Mouse (Mus musculus) thymus, adult 2 months (tissue): ENCODE measurements around the gene Celf2. TPM values are rescaled to one million over a fixed set of nuclear protein-coding genes. Genes with fewer than 3 reads are reported as not detected.
"Not testable (repeated sequence)": the region's sequence is repeated elsewhere in the genome, so short reads cannot be mapped to it uniquely, and the experiment has no call there.

ENCODE experiments used
- DNase-seq: peaks from one replicate; pipeline ENCODE4 v3.0.0; 2021
- H3K27ac ChIP-seq: fragments of 200-500 bp; 2 replicates; pipeline ENCODE4 v1.5.1; 2012; ENCODE audit warnings: low read length, control low read depth; ENCODE audit not compliant: control insufficient read depth, insufficient read depth
- H3K27me3 ChIP-seq: fragments of 200-500 bp; 2 replicates; pipeline ENCODE4 v1.6.1; 2012; ENCODE audit warnings: mild to moderate bottlenecking, low read length, moderate library complexity, mixed read lengths; ENCODE audit not compliant: control insufficient read depth, insufficient read depth
- H3K36me3 ChIP-seq: fragments of 200-500 bp; 2 replicates; pipeline ENCODE4 v1.6.1; 2012; ENCODE audit warnings: mild to moderate bottlenecking, low read length, moderate library complexity; ENCODE audit not compliant: control insufficient read depth, insufficient read depth
- H3K4me1 ChIP-seq: fragments of 200-500 bp; replicated peaks from 2 replicates; pipeline ENCODE4 v1.6.1; 2012; ENCODE audit warnings: low read length; ENCODE audit not compliant: control insufficient read depth, insufficient read depth
- H3K4me3 ChIP-seq: fragments of 200-500 bp; 2 replicates; pipeline ENCODE4 v1.5.1; 2012; ENCODE audit warnings: mild to moderate bottlenecking, low read length, control low read depth, moderate library complexity; ENCODE audit not compliant: control insufficient read depth, insufficient read depth
- CTCF ChIP-seq: fragments of 200-500 bp; IDR thresholded peaks from 2 replicates; pipeline ENCODE4 v1.5.1; 2012; ENCODE audit warnings: mild to moderate bottlenecking, control low read depth, low read length, moderate library complexity, borderline replicate concordance; ENCODE audit not compliant: control insufficient read depth, poor library complexity, insufficient read depth; ENCODE audit errors: extremely low read depth
- POLR2A ChIP-seq: fragments of 200-500 bp; IDR thresholded peaks from 2 replicates; pipeline ENCODE4 v1.6.1; 2012; ENCODE audit warnings: mild to moderate bottlenecking, low read length, control low read depth, moderate library complexity; ENCODE audit not compliant: control insufficient read depth, poor library complexity, insufficient read depth; ENCODE audit errors: extremely low read depth
- WGBS: fragments of 180-500 bp; shearing (Covaris S2); methylation state at CpG from one replicate; pipeline ENCODE4 v1.1.7; 2018; 5-methylcytosine and 5-hydroxymethylcytosine counted together
- polyA plus RNA-seq: library from polyadenylated mRNA; depleted of rRNA; stranded (reverse); fragments of >200 nt; gene quantifications from 2 replicates; pipeline ENCODE4 v1.2.3, GENCODE M21; 2012

Gene Celf2
- polyA plus RNA-seq, 1 experiment, result 214 TPM

GRCm38 (mm10) chr2:6593739-6594138 lies 915.6 kb downstream of the Celf2 start:
- H3K36me3 ChIP-seq, result peaks cover 73% of the 10 kb centered on the region
- DNase-seq, result no peak
- no peak overlapping the region for H3K27ac ChIP-seq
- H3K4me3 ChIP-seq, result no peak overlapping the region
- TF ChIP-seq CTCF (no peak), POLR2A (no peak)
- no peaks in the 10 kb centered on the region for H3K4me1 ChIP-seq
- 97% methylated on average over 14 of the region's 14 CpGs for WGBS
- no peaks in the 10 kb centered on the region for H3K27me3 ChIP-seq

DNA sequence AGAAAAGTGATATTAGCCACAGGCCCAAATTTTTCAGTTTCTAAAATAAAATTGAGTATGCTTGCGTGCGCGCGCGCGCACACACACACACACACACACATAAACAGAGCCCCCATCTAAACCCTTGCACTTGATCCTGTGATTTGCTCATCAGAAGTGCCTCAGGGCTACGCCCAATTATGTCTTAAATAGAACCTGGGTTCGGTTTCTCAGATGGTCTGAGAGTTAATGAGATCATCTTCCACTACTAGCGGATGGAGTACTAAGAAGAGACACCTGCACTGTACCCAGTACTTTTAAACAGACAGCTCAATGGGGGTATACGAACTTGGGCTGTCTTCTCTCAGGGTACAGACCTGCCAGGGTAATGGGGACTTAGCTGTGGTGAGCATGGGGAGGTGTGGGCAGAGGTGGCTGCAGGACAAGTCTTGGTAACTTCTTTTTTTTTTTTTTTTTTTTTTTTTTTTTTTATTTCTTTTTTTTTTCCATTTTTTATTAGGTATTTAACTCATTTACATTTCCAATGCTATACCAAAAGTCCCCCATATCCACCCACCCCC lies 923.2 kb downstream of the Celf2 start:
- DNase-seq, result no peak

DNA sequence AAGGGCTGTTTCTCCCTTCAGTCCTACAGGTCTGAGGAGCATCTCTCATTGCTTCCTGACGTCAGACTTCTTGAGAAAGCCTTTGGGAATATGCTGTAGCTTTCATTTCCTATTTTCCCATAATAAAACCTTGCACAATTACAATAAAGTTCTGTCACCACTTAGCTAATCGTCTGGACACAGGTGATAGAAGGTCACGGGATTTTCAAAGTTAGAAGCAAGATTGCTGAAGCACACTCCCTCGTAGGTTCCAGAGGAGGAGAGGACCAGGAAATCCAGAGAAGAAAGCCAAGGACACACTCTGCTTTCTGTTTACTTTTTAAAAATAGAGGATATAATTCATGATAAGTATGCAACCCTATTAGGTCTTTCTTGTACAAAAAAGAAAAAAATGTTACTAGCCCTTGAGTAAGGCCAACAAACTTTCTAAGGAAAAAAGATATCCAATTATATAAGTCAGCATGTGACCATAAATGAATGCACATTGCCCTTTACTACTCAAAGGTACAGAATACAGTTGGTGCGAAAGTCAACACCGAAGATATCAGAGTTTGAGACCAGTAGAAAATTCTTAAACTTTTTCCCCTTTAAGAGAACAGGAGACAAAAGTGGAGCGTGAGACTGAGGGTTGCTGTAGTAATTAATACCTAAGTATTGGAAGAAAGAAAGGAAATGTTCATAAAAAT lies 924.2 kb downstream of the Celf2 start:
- H3K36me3 ChIP-seq, result peaks cover 38% of the 10 kb centered on the region
- H3K4me3 ChIP-seq, result no peak overlapping the region
- no peaks in the 10 kb centered on the region for H3K27me3 ChIP-seq
- 95% methylated on average over 7 of the region's 7 CpGs for WGBS
- DNase-seq, result no peak
- H3K27ac ChIP-seq, result no peak overlapping the region
- TF ChIP-seq CTCF (no peak), POLR2A (no peak)
- H3K4me1 ChIP-seq, result no peaks in the 10 kb centered on the region

More for the DNA sequence above, 923.2 kb downstream of the Celf2 start:
- TF ChIP-seq POLR2A, result no peak
- no peak for TF ChIP-seq CTCF
- H3K4me3 ChIP-seq, result no peak overlapping the region
- H3K27me3 ChIP-seq, result no peaks in the 10 kb centered on the region
- H3K27ac ChIP-seq, result no peak overlapping the region
- peaks cover 48% of the 10 kb centered on the region for H3K36me3 ChIP-seq
- WGBS, result 98% methylated on average over 10 of the region's 10 CpGs
- no peaks in the 10 kb centered on the region for H3K4me1 ChIP-seq

DNA sequence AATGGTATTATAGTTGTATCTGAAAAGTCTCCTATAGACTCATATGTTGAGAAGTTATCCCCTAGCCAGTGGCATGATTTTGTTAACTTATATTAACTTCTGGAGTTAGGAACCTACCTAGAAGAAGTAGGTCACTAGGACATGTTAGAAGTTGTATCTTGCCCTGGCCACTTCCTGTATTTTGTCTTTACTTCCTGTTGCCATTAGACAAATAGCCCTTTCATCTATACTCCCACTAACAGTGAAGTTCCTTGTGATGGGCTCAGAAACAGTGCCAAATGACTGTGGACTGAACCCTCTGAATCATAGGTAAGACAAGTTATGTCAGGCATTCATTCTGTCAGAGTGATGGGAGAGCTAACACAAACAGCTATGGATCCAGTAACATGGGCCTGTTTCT lies 926.7 kb downstream of the Celf2 start:
- Histone ChIP-seq H3K27me3 (no peaks in the 10 kb centered on the region), H3K27ac (no peak overlapping the region), H3K4me3 (no peak overlapping the region), H3K36me3 (peaks cover 31% of the 10 kb centered on the region), H3K4me1 (no peaks in the 10 kb centered on the region)
- TF ChIP-seq POLR2A (no peak), CTCF (no peak)
- DNase-seq, result no peak

DNA sequence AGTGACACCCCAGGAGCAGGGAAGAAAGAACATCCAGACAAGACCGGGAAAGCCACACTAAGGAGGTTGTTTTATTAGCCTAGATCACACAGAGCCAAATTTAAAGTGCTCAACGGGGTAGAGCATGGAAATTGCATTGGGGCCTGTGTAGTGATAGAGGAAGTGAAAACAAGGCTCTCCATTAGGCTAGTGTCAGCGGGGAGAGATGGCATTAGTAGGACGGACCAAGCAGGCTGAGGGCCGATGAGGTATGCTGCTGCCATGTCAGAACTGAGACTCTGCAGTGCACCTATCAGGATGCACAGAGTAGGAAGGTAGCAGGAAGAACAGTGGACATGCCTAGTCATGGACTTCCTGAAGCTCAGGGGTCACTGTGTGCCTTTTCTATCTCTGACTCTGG lies 929.3 kb downstream of the Celf2 start:
- Histone ChIP-seq H3K4me1 (no peaks in the 10 kb centered on the region), H3K27ac (no peak overlapping the region), H3K27me3 (no peaks in the 10 kb centered on the region), H3K36me3 (peaks cover 23% of the 10 kb centered on the region), H3K4me3 (no peak overlapping the region)
- TF ChIP-seq POLR2A (no peak), CTCF (no peak)
- DNase-seq, result no peak
- WGBS, result 83% methylated on average over 5 of the region's 5 CpGs

GRCm38 (mm10) chr2:6575316-6575715 lies 934.0 kb downstream of the Celf2 start:
- H3K4me3 ChIP-seq, H3K27ac ChIP-seq, H3K27me3 ChIP-seq, H3K4me1 ChIP-seq, DNase-seq: not testable (repeated sequence)
- H3K36me3 ChIP-seq, result peaks cover 38% of the 10 kb centered on the region
- WGBS, result 97% methylated on average over 3 of the region's 3 CpGs

- DNase-seq, result no peak
- no peak overlapping the region for H3K4me3 ChIP-seq
- no peaks in the 10 kb centered on the region for H3K4me1 ChIP-seq
- whole genome bisulfite sequencing, result 88% methylated on average over 2 of the region's 2 CpGs
- no peaks in the 10 kb centered on the region for H3K27me3 ChIP-seq
- H3K27ac ChIP-seq, result no peak overlapping the region
- TF ChIP-seq POLR2A, result no peak
- TF ChIP-seq CTCF, result no peak
- H3K36me3 ChIP-seq, result peaks cover 44% of the 10 kb centered on the region
Observed at GRCm38 (mm10) chr2:6573640-6574039, 935.7 kb downstream of the Celf2 start.
